8 mouse cellular contexts compared by ENCODE assay signal in genomic region chr8:61111940-61112339, GRCm38 (mm10).
"Had no signal": no experiment of that assay in that cellular context is flagged by ENCODE, and none has a peak within 500 bp of the region (broad histone marks: within the 10 kb centered on the region; RNA-seq: fewer than 3 reads in every experiment).

No protein-coding gene starts in this region.

- DNase-seq: kidney, adult 9 months; kidney, postnatal 10 days; kidney, postnatal 4 days; lung, adult 2 months; lung, postnatal 36 days; midbrain, embryonic 14.5 days; thymus, adult 18-20 months; thymus, postnatal 14 days had no signal
